Mouse (Mus musculus) gastrocnemius, adult 2 months (tissue): Measurements from ENCODE around the gene Epha3. TPM values are rescaled to one million over a fixed set of nuclear protein-coding genes. Genes with fewer than 3 reads are reported as not detected.

Experiments
- DNase-seq: peaks from one replicate; pipeline ENCODE4 v3.0.0; 2022
- H3K27ac ChIP-seq: fragments of 200-600 bp; 2 replicates; pipeline ENCODE4 v1.8.1; 2022; ENCODE audit warnings: mild to moderate bottlenecking
- H3K4me3 ChIP-seq: fragments of 200-600 bp; 2 replicates; pipeline ENCODE4 v1.8.1; 2022; ENCODE audit warnings: mild to moderate bottlenecking, moderate library complexity
- CTCF ChIP-seq: fragments of 200-600 bp; IDR thresholded peaks from 2 replicates; pipeline ENCODE4 v1.8.1; 2022; ENCODE audit warnings: antibody characterized with exemption, mild to moderate bottlenecking, moderate library complexity
- intact Hi-C: fragments of 180-260 bp; cut with DNase I; formaldehyde crosslinking; loops from one replicate; pipeline ENCODE4 v1.15.1; 2025
- long read RNA-seq, 2 experiments: library from polyadenylated mRNA; stranded (forward); transcript quantifications; one replicate each; pipeline ENCODE4 v2.0.0; 2021
- total RNA-seq, 2 experiments: library from RNA; stranded (reverse); gene quantifications; 2 replicates each; pipeline ENCODE4 v1.2.3; 2021

Gene Epha3
- total RNA-seq: under 1 TPM; 0.15 to 0.36 TPM
- long read RNA-seq, experiment 1: 0 reads
- long read RNA-seq, experiment 2: 0 reads

- no peak within 1 kb of the TSS; the same call in 1 of the 2 replicates for H3K27ac ChIP-seq
- no peak for TF ChIP-seq CTCF
- peak within 1 kb of the TSS; percentile 76 for H3K4me3 ChIP-seq
- intact Hi-C loops: no loop called here
- peak; percentile 80 for DNase-seq
Measured at GRCm38 (mm10) chr16:63863913-63864330, at the start of gene Epha3. Epha3 (minus strand) TSS chr16:63864175.

DNA sequence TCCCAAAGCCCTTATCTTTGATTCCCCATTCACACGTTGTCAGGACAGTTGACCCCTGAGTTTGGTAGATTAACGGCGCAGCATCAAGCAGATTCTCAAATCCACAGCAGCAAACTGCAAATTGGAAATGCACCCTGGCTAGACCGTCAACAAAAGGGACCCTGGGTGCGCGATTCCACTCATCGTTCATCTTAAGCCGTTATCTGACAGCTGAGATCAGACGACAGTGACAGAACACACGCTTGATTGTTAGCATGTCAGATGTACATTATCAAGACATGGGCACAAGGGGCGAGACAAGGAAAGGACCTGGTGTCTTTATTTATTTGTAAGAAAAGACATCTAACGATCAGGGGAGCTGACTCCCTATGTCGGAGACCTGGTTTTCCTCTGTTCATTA is 39.5 kb upstream of the Epha3 start:
- intact Hi-C loops: no loop called here
- no peak overlapping the region for H3K27ac ChIP-seq
- H3K4me3 ChIP-seq: no peak overlapping the region

DNA sequence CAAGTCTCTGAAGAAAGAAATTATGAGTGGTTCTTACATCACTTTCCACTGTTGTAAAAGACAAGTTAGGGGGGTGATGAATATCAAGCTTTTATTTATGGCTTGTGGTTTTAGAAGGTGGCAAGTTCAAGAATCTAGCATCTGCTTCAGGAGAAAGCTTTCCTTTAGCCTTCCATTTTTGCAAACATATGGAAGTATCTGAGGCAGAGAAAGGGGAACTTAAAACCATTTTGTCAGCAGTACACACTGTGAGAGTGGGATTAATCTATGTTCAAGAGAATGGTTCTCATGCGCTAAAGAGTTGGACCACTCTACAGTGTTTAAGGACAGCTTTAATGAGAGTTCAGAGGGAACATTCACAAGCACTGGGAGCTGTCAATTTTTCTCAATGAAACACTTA is 17.2 kb upstream of the Epha3 start:
- H3K4me3 ChIP-seq: no peak overlapping the region
- DNase-seq: no peak
- no peak overlapping the region for H3K27ac ChIP-seq
- no peak for TF ChIP-seq CTCF
- intact Hi-C loops: no loop called here

More for the DNA sequence above, 39.5 kb upstream of the Epha3 start:
- DNase-seq: no peak
- no peak for TF ChIP-seq CTCF

- intact Hi-C loops: loop anchor here (10.0 kb wide), 1 partner anchor 872 kb away; no protein-coding TSS in a partner anchor
- no peak overlapping the region for H3K27ac ChIP-seq
- TF ChIP-seq CTCF: peak; percentile 93
- peak; percentile 21 for DNase-seq
- H3K4me3 ChIP-seq: no peak overlapping the region
Measured at GRCm38 (mm10) chr16:63872313-63872712, 8.3 kb upstream of the Epha3 start.

DNA sequence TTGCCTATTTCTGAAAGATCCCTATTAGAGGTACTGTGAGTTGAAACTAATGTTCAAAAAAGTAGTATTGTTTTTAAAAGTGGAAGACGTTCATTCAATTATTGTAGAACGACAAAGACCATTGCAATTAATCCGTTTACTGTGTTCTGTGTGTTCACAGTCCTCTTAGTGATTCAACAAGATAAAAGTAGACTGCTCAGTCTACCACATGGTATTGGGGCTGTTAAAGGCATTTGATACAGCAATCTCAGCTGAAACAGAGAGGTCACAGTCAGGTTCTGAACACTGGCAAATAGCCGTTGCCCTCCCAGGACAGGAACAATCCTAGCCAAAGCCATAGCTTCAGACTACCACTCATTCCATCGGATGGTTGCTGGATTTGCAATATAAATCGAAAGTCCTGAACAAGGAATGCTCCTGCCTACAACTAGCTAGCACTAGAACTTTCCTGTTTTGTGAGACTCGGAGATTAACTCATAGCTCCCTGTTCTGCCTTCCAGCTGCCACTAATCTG is 545 bp upstream of the Epha3 start:
- Histone ChIP-seq H3K27ac (no peak overlapping the region), H3K4me3 (peak overlapping the region; percentile 76)
- no peak for TF ChIP-seq CTCF
- DNase-seq: no peak
- intact Hi-C loops: no loop called here

DNA sequence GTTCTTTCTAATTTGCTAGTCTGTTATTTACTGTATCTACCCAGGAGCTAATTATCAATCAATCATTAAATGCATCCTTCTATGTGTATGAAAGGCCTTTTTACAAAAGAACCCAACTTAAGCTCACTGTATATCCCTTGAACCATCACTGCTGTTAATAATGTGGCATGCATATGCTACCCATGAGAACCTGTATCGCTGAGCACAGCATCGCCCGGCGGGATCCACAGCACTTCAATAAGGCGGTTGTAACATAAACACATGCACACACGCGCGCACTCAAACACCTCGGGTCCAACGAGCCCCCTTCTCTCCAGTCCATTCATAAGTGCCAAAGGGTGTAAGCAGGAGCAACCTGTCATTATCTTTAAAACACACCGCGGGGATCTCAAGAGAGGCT is 794 bp downstream of the Epha3 start:
- TF ChIP-seq CTCF: no peak
- intact Hi-C loops: no loop called here
- no peak overlapping the region for H3K27ac ChIP-seq
- peak overlapping the region; percentile 76 for H3K4me3 ChIP-seq
- no peak for DNase-seq

- intact Hi-C loops: no loop called here
- H3K27ac ChIP-seq: peak overlapping the region; percentile 61
- DNase-seq: no peak
- H3K4me3 ChIP-seq: peak overlapping the region; percentile 73
- TF ChIP-seq CTCF: no peak
Measured at GRCm38 (mm10) chr16:63857561-63857960, 6.4 kb downstream of the Epha3 start.

- peak; percentile 76 for DNase-seq
- Histone ChIP-seq H3K4me3 (peak overlapping the region; percentile 73), H3K27ac (peak overlapping the region; percentile 61)
- TF ChIP-seq CTCF: peak; percentile 67
- intact Hi-C loops: no loop called here
Measured at GRCm38 (mm10) chr16:63856658-63857552, 7.1 kb downstream of the Epha3 start.

DNA sequence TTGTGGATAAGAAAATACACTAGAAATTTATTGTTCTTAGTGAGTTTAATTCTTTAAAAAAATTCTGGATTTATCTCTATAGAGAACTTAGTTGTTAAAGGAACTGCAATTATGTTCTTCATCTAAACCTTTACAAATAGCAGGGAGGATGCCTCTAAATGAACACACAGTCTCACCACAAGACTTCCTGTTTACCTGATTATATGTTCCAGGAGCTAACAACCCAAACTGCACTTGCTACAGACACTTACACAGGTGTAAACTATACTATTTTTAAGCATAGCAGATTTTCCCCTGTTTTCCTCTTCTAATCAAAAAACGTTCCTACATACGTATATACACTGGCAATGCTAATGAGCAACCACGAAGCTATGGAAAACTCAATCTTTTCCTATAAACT is 13.7 kb downstream of the Epha3 start:
- no peak for DNase-seq
- intact Hi-C loops: no loop called here
- no peak overlapping the region for H3K27ac ChIP-seq
- TF ChIP-seq CTCF: no peak
- H3K4me3 ChIP-seq: no peak overlapping the region

GRCm38 (mm10) chr16:63842911-63843310 is 21.1 kb downstream of the Epha3 start:
- no peak for TF ChIP-seq CTCF
- DNase-seq: no peak
- Histone ChIP-seq H3K27ac (no peak overlapping the region), H3K4me3 (no peak overlapping the region)
- intact Hi-C loops: no loop called here

DNA sequence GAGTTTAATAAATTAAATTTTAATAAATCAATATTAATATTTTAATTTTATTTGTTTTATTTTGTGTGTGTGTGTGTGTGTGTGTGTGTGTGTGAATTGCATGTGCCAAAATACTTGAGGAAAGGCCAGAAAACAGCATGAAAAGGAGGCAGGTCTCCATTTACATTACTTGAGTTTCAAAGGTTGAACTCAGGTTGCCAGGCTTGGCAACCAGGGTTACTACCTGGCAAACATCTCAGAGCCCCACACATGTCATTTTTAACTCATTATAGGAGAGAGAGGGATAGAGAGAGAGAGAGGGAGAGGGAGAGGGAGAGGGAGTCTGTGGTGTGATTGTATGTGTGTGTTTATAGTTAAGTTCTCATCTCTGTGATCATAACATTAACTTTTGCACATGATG is 26.5 kb downstream of the Epha3 start:
- no peak for DNase-seq
- Histone ChIP-seq H3K4me3 (no peak overlapping the region), H3K27ac (no peak overlapping the region)
- TF ChIP-seq CTCF: no peak
- intact Hi-C loops: no loop called here

DNA sequence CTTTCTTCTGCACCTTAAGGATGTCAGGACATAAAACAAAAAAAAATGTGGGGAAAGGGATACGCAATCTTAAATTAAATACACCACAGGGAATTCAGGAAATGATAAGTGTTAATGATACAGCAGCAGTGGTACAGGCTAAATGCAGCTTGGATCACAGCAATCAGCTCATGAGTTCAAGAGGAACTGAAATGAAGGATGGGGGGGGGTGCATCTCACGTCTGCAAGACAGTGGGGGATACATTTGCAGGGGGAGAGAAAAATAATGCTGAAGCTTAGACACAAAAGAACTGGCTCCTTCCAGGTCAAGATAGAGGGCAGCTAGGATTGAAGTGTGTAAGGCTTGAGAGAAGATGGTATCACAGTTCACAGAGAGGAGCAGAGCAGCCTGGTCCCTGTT is 42.8 kb downstream of the Epha3 start:
- intact Hi-C loops: no loop called here
- no peak for DNase-seq
- no peak overlapping the region for H3K4me3 ChIP-seq
- no peak for TF ChIP-seq CTCF
- no peak overlapping the region for H3K27ac ChIP-seq

DNA sequence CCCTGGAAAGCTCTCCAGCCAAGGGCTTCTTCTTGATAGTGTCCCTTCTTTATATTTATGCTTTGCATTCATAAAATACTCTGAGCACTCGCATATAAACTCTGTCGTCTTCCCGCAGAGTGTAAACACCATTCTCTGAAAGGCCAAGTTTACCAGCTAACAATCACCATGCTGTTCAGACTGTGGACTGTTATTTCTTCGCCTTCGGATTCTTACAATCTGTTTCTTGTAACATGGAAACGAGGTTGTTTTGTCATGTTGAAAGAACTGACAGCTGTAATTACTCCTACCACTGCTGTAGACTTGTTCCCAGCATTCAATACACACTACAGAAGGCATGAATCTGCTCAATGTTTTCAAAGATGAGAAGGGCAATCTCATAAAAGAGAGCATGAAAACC is 46.4 kb downstream of the Epha3 start:
- no peak for TF ChIP-seq CTCF
- no peak overlapping the region for H3K4me3 ChIP-seq
- intact Hi-C loops: no loop called here
- H3K27ac ChIP-seq: no peak overlapping the region
- no peak for DNase-seq
